Mouse (Mus musculus): ENCODE measurements around the gene Plxnb1. TPM values are rescaled to one million over a fixed set of nuclear protein-coding genes. Genes with fewer than 3 reads are reported as not detected.

Plxnb1 gene
- polyA plus RNA-seq, 1 experiment from 2014 or later: 8.8 TPM

- peaks cover 6% of the 10 kb centered on the region for H3K36me3 ChIP-seq (ENCODE audit: insufficient read depth, low read length)
- no peak overlapping the region for H3K9ac ChIP-seq (replicated peaks; ENCODE audit: low read depth)
- WGBS: 77% methylated on average over 4 of the region's 4 CpGs
- no peak overlapping the region for H3K4me3 ChIP-seq (ENCODE audit: low read depth, low read length)
- ATAC-seq (no peak), DNase-seq (ENCODE audit: low spot score) (no peak)
- H3K27ac ChIP-seq (ENCODE audit: low read length): no peak overlapping the region
- no peaks in the 10 kb centered on the region for H3K9me3 ChIP-seq (ENCODE audit: low read length)
- TF ChIP-seq CTCF (IDR thresholded peaks at IDR 0.05) (no peak), EP300 (IDR thresholded peaks at IDR 0.05) (no peak)
- no peaks in the 10 kb centered on the region for H3K4me1 ChIP-seq (ENCODE audit: insufficient read depth, low read depth, low read length)
- H3K27me3 ChIP-seq (replicated peaks; ENCODE audit: insufficient read depth, low read length): no peaks in the 10 kb centered on the region
- H3K4me2 ChIP-seq (replicated peaks; ENCODE audit: low read depth, low read length): no peak overlapping the region
These were observed 15.9 kb downstream of the Plxnb1 start for GRCm38 (mm10) chr9:109111101-109111500.

GRCm38 (mm10) chr9:109111591-109111990 is 16.4 kb downstream of the Plxnb1 start:
- Histone ChIP-seq H3K27ac (ENCODE audit: low read length) (no peak overlapping the region), H3K4me1 (ENCODE audit: insufficient read depth, low read depth, low read length) (no peaks in the 10 kb centered on the region), H3K36me3 (ENCODE audit: insufficient read depth, low read length) (peaks cover 6% of the 10 kb centered on the region), H3K4me2 (replicated peaks; ENCODE audit: low read depth, low read length) (no peak overlapping the region), H3K4me3 (ENCODE audit: low read depth, low read length) (no peak overlapping the region), H3K9me3 (ENCODE audit: low read length) (no peaks in the 10 kb centered on the region), H3K27me3 (replicated peaks; ENCODE audit: insufficient read depth, low read length) (no peaks in the 10 kb centered on the region), H3K9ac (replicated peaks; ENCODE audit: low read depth) (no peak overlapping the region)
- TF ChIP-seq EP300 (IDR thresholded peaks at IDR 0.05) (no peak), CTCF (IDR thresholded peaks at IDR 0.05) (no peak)
- no peak for DNase-seq (ENCODE audit: low spot score)
- no peak for ATAC-seq
- 93% methylated on average over 9 of the region's 9 CpGs for WGBS

GRCm38 (mm10) chr9:109113331-109113730 is 18.1 kb downstream of the Plxnb1 start:
- H3K9ac ChIP-seq (replicated peaks; ENCODE audit: low read depth): no peak overlapping the region
- no peak overlapping the region for H3K4me2 ChIP-seq (replicated peaks; ENCODE audit: low read depth, low read length)
- H3K27ac ChIP-seq (ENCODE audit: low read length): no peak overlapping the region
- peaks cover 8% of the 10 kb centered on the region for H3K36me3 ChIP-seq (ENCODE audit: insufficient read depth, low read length)
- WGBS: 88% methylated on average over 8 of the region's 8 CpGs
- no peak for TF ChIP-seq EP300 (IDR thresholded peaks at IDR 0.05)
- TF ChIP-seq CTCF (IDR thresholded peaks at IDR 0.05): no peak
- no peak overlapping the region for H3K4me3 ChIP-seq (ENCODE audit: low read depth, low read length)
- ATAC-seq (no peak), DNase-seq (ENCODE audit: low spot score) (no peak)
- H3K27me3 ChIP-seq (replicated peaks; ENCODE audit: insufficient read depth, low read length): no peaks in the 10 kb centered on the region
- H3K9me3 ChIP-seq (ENCODE audit: low read length): no peaks in the 10 kb centered on the region
- H3K4me1 ChIP-seq (ENCODE audit: insufficient read depth, low read depth, low read length): no peaks in the 10 kb centered on the region

- 89% methylated on average over 11 of the region's 11 CpGs for WGBS
- no peak for DNase-seq (ENCODE audit: low spot score)
- no peak overlapping the region for H3K4me2 ChIP-seq (replicated peaks; ENCODE audit: low read depth, low read length)
- H3K4me1 ChIP-seq (ENCODE audit: insufficient read depth, low read depth, low read length): no peaks in the 10 kb centered on the region
- H3K9ac ChIP-seq (replicated peaks; ENCODE audit: low read depth): no peak overlapping the region
- ATAC-seq: no peak
- no peak overlapping the region for H3K4me3 ChIP-seq (ENCODE audit: low read depth, low read length)
- H3K9me3 ChIP-seq (ENCODE audit: low read length): no peaks in the 10 kb centered on the region
- H3K36me3 ChIP-seq (ENCODE audit: insufficient read depth, low read length): peaks cover 9% of the 10 kb centered on the region
- no peaks in the 10 kb centered on the region for H3K27me3 ChIP-seq (replicated peaks; ENCODE audit: insufficient read depth, low read length)
- TF ChIP-seq EP300 (IDR thresholded peaks at IDR 0.05): no peak
- TF ChIP-seq CTCF (IDR thresholded peaks at IDR 0.05): no peak
- H3K27ac ChIP-seq (ENCODE audit: low read length): no peak overlapping the region
These were observed 19.1 kb downstream of the Plxnb1 start for GRCm38 (mm10) chr9:109114276-109114675.

GRCm38 (mm10) chr9:109114871-109115270 is 19.7 kb downstream of the Plxnb1 start:
- H3K4me2 ChIP-seq (replicated peaks; ENCODE audit: low read depth, low read length): no peak overlapping the region
- DNase-seq (ENCODE audit: low spot score) (no peak), ATAC-seq (no peak)
- peaks cover 9% of the 10 kb centered on the region for H3K36me3 ChIP-seq (ENCODE audit: insufficient read depth, low read length)
- no peaks in the 10 kb centered on the region for H3K9me3 ChIP-seq (ENCODE audit: low read length)
- H3K4me1 ChIP-seq (ENCODE audit: insufficient read depth, low read depth, low read length): no peaks in the 10 kb centered on the region
- H3K9ac ChIP-seq (replicated peaks; ENCODE audit: low read depth): no peak overlapping the region
- no peak for TF ChIP-seq EP300 (IDR thresholded peaks at IDR 0.05)
- TF ChIP-seq CTCF (IDR thresholded peaks at IDR 0.05): no peak
- H3K27me3 ChIP-seq (replicated peaks; ENCODE audit: insufficient read depth, low read length): no peaks in the 10 kb centered on the region
- H3K4me3 ChIP-seq (ENCODE audit: low read depth, low read length): no peak overlapping the region
- 87% methylated on average over 7 of the region's 7 CpGs for WGBS
- no peak overlapping the region for H3K27ac ChIP-seq (ENCODE audit: low read length)

- no peak overlapping the region for H3K9ac ChIP-seq (replicated peaks; ENCODE audit: low read depth)
- DNase-seq (ENCODE audit: low spot score): no peak
- no peak overlapping the region for H3K27ac ChIP-seq (ENCODE audit: low read length)
- no peaks in the 10 kb centered on the region for H3K4me1 ChIP-seq (ENCODE audit: insufficient read depth, low read depth, low read length)
- no peak overlapping the region for H3K4me2 ChIP-seq (replicated peaks; ENCODE audit: low read depth, low read length)
- no peak for TF ChIP-seq CTCF (IDR thresholded peaks at IDR 0.05)
- no peaks in the 10 kb centered on the region for H3K27me3 ChIP-seq (replicated peaks; ENCODE audit: insufficient read depth, low read length)
- H3K36me3 ChIP-seq (ENCODE audit: insufficient read depth, low read length): peaks cover 9% of the 10 kb centered on the region
- no peak overlapping the region for H3K4me3 ChIP-seq (ENCODE audit: low read depth, low read length)
- WGBS: 83% methylated on average over 10 of the region's 10 CpGs
- no peaks in the 10 kb centered on the region for H3K9me3 ChIP-seq (ENCODE audit: low read length)
- ATAC-seq: no peak
These were observed 21.0 kb downstream of the Plxnb1 start for GRCm38 (mm10) chr9:109116205-109116604.

- 68% methylated on average over 4 of the region's 4 CpGs for WGBS
- H3K27me3 ChIP-seq (replicated peaks; ENCODE audit: insufficient read depth, low read length): no peaks in the 10 kb centered on the region
- H3K9me3 ChIP-seq (ENCODE audit: low read length): no peaks in the 10 kb centered on the region
- H3K9ac ChIP-seq (replicated peaks; ENCODE audit: low read depth): no peak overlapping the region
- peaks cover 9% of the 10 kb centered on the region; the same call in 1 of the 2 replicates for H3K36me3 ChIP-seq (ENCODE audit: insufficient read depth, low read length)
- no peaks in the 10 kb centered on the region for H3K4me1 ChIP-seq (ENCODE audit: insufficient read depth, low read depth, low read length)
- no peak overlapping the region for H3K4me3 ChIP-seq (ENCODE audit: low read depth, low read length)
- peak overlapping the region; percentile 27 for H3K27ac ChIP-seq (ENCODE audit: low read length)
- peak; percentile 59 for DNase-seq (ENCODE audit: low spot score)
- TF ChIP-seq EP300 (IDR thresholded peaks at IDR 0.05): no peak
- TF ChIP-seq CTCF (IDR thresholded peaks at IDR 0.05): no peak
- ATAC-seq: peak; percentile 58
- H3K4me2 ChIP-seq (replicated peaks; ENCODE audit: low read depth, low read length): no peak overlapping the region
These were observed 22.9 kb downstream of the Plxnb1 start for GRCm38 (mm10) chr9:109118106-109118505.
